Mouse (Mus musculus) Patski (cell line): ENCODE measurements around the gene Slc25a33. TPM values are rescaled to one million over a fixed set of nuclear protein-coding genes. Genes with fewer than 3 reads are reported as not detected.
A peak's percentile ranks its signal among the peaks of the same experiment; 100 is the strongest.
"Not testable (repeated sequence)": the region's sequence is repeated elsewhere in the genome, so short reads cannot be mapped to it uniquely, and the experiment has no call there.

Experiments used
- ATAC-seq: fragments of 100-300 bp; one replicate; pipeline ENCODE4 v1.8.0; 2021
- CTCF ChIA-PET: fragments of 350-600 bp; sonication (Branson Sonifier 250); formaldehyde crosslinking; loops from one replicate; lab custom pipeline; 2022; ENCODE audit warnings: inconsistent platforms; lab: Charles Lee
- POLR2A ChIA-PET: fragments of 350-600 bp; sonication (Branson Sonifier 250); formaldehyde crosslinking; loops from one replicate; lab custom pipeline; 2022; ENCODE audit warnings: antibody characterized with exemption, inconsistent platforms; lab: Charles Lee
- DNase-seq: peaks from one replicate; pipeline ENCODE4 v3.0.0-alpha.2; 2011; ENCODE audit warnings: low read depth, low spot score
- H3K27me3 ChIP-seq: fragments of 371-371 bp; one replicate; pipeline ENCODE4 v1.5.1; 2021
- CTCF ChIP-seq: fragments of 100-300 bp; IDR thresholded peaks from one replicate; pipeline ENCODE4 v1.5.1; 2021
- in situ Hi-C: fragments of 300-500 bp; cut with MboI; formaldehyde crosslinking; loops from 3 replicates; pipeline ENCODE4 v1.11.1; 2018; ENCODE audit warnings: low pct_unique_long_range_greater_than_20kb, mixed read lengths
- polyA plus RNA-seq: library from polyadenylated mRNA; unstranded; gene quantifications from one replicate; pipeline ENCODE4 v1.2.3, GENCODE M21; 2021

Slc25a33 gene
- polyA plus RNA-seq = 23.3 TPM

DNA sequence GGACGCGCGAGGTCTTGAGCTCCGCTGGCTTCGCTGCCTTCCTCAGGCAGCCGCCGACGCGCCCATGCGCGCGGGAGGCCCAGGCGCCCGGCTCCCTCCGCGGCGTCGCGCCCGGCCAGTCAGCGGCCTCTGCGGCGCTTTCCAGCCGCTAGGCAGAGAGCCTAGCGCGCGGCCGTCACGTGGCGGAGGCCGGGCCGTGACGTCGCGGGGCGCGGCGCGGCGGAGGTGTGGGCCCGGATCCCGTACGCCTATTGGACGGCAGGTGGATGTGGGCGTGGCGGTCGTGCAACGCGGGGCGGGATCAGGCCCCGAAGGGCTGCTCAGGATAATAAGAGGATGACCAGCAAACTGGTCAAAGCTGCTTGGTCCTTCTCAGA lies at the start of gene Slc25a33:
TSS of gene Slc25a33 (minus strand) at position 184 of the 377 bp plus-strand sequence.
- in situ Hi-C loops = no loop called here
- CTCF ChIA-PET = interaction anchor here (1.1 kb wide), 1 partner anchor 33 kb away, joined by 3 read pairs; no protein-coding TSS in a partner anchor
- no peak for TF ChIP-seq CTCF
- DNase-seq (peak; percentile 59), ATAC-seq (peak; percentile 87)
- no peaks in the 10 kb centered on the region for H3K27me3 ChIP-seq
- POLR2A ChIA-PET = no interaction called here

DNA sequence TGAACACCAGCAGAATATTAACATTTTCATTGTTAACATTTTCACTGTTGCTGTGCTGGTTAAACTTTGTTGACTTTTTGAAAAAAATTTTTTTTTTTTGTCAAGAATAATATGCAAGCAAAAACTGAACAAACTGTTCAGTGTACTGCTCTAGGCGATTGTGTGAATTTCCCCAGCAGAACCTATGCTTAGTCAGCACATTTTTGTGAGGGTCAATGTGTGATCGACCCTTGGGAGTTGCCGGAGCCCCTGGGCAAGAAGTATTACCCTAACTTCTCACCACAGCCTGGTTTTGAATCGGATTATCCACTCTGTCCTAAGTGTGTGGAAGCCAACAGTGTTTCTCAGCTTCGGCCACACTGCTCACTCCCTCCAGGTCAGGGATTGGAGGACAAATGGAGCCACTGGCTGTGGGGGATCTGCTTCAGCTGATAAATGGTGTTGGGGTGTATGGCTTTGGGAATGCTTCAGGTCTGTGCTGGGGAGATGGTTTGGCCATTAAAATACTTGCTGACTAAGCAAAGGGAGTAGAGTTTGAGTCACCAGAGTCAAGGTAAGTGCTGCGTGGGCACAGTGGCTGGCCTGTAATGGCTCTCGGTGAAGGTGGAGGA lies 48.6 kb upstream of the Slc25a33 start:
- ChIA-PET POLR2A (interaction anchor here (0.6 kb wide), 1 partner anchor 769 kb away, joined by 3 read pairs; no protein-coding TSS in a partner anchor), CTCF (interaction anchor here (0.7 kb wide), 1 partner anchor 135 kb away, joined by 3 read pairs; no protein-coding TSS in a partner anchor)
- H3K27me3 ChIP-seq = no peaks in the 10 kb centered on the region
- DNase-seq (no peak), ATAC-seq (no peak)
- in situ Hi-C loops = no loop called here
- no peak for TF ChIP-seq CTCF

DNA sequence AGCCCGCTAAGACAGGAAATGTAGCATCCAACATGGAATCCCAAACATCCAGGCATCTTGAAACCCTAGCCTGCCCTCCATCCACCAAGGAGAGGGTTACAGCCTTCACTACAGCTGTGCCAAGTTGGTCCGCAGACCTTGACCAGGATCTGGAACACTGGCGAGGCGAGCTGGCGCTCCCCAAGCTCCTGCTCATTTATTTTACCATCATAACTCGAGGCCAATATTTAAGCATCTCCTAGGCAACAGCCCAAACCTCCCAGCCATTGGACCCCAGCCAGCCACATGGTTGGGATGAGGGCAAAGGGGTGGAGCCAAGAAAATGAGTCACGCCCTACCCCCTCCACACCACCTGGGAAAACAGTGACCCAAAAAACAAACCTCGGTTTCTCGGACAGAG lies 48.0 kb upstream of the Slc25a33 start:
- ChIA-PET POLR2A (interaction anchor here (0.6 kb wide), 1 partner anchor 770 kb away, joined by 3 read pairs; no protein-coding TSS in a partner anchor), CTCF (interaction anchor here (0.7 kb wide), 1 partner anchor 136 kb away, joined by 3 read pairs; no protein-coding TSS in a partner anchor)
- DNase-seq = peak; percentile 95
- H3K27me3 ChIP-seq = no peaks in the 10 kb centered on the region
- no peak for TF ChIP-seq CTCF
- in situ Hi-C loops = no loop called here
- ATAC-seq = peak; percentile 49

DNA sequence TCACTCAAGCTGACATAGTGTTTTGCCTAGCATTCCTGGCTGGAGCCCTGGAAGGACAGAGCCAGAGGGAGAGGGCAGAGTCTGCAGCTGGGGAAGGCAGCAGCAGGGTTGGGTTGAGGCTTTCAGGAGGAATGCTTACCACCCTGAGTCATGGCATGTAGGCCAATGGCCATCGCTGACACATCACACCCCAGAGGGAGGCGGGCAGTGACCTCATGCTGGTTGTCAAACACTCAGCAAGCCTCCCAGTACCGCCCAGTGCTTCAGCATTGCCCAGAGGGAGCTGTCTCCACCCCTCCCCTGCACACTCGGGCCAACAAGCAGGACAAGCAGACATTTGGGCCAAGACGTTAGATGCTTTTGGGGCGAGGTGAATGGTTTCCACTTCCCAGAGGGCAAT lies 46.5 kb upstream of the Slc25a33 start:
- DNase-seq = peak; percentile 93
- H3K27me3 ChIP-seq = no peaks in the 10 kb centered on the region
- no peak for TF ChIP-seq CTCF
- in situ Hi-C loops = no loop called here
- ATAC-seq = peak; percentile 95
- ChIA-PET POLR2A (interaction anchor here (0.6 to 1.0 kb wide), 2 partner anchors 134 to 743 kb away, joined by 3 read pairs; partner anchors contain the start of gene Spsb1), CTCF (interaction anchor here (0.7 to 2.1 kb wide), 4 partner anchors 14 to 158 kb away, joined by 3 to 7 read pairs (median 4); no protein-coding TSS in a partner anchor)

DNA sequence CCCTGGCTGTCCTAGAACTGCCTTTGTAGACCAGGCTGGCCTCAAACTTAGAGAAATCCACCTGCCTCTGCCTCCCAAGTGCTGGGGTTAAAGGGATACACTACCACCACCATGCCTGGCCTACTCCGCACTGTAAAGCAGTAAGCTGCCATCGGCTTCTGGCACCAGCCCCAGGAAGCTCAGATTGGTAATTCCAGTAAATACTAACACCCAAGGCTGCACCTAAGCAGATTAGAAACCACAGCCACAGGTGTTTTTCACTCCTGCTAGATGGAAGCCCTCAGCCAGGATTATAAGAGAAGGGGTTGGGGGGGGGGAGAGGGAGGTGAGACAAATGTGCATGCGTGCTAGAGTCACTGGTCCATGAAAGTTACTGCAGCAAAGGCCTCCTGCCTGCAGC lies 45.1 kb upstream of the Slc25a33 start:
- in situ Hi-C loops = no loop called here
- CTCF ChIA-PET = interaction anchor here (1.0 to 2.1 kb wide), 4 partner anchors 9 to 159 kb away, joined by 3 to 7 read pairs (median 4); no protein-coding TSS in a partner anchor
- DNase-seq = no peak
- no peak for ATAC-seq
- H3K27me3 ChIP-seq = no peaks in the 10 kb centered on the region
- no peak for TF ChIP-seq CTCF
- POLR2A ChIA-PET = interaction anchor here (0.7 kb wide), 1 partner anchor 21 kb away, joined by 3 read pairs; no protein-coding TSS in a partner anchor

DNA sequence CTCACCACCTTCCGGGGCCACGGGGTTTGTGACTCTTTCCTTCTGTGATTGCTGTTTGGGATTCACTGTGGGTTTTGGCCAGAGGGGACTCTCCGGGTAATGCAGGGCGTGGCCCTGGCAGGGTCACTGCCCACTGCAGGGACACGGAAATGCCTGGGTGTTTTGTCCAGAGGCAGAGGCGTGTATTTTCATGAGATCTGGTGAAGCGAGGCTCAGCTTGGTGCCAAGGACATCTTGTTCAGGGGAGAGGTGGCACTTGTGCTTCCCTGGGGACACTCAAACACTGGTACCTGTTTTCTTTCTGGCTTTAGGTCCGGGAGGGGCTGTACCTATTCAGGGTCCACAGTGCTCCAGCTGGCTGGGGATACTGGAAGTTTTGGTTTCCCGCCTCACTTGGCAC lies 42.5 kb upstream of the Slc25a33 start:
- no peak for TF ChIP-seq CTCF
- in situ Hi-C loops = no loop called here

DNA sequence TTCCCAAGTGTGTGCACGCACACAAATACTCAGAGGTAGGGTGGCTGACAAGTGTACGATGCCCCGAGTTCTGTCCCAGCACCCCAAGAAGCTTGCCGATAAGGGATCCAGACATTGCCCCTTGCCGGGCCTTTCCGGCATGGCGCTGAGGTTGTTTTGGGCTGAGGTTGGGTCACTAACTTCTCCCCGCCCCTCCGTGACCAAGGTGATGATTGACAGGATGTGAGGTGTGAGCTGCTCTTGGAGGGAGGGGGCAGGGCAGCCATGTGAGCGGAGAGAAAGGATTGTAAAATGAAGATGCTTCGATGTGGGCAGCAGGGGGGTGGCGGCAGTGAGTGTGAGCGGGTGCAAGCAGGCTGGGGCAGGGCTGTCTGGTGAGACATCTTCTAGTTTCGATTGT lies 41.5 kb upstream of the Slc25a33 start:
- ChIA-PET CTCF (no interaction called here), POLR2A (no interaction called here)
- in situ Hi-C loops = no loop called here
- DNase-seq (no peak), ATAC-seq (no peak)
- TF ChIP-seq CTCF = no peak
- H3K27me3 ChIP-seq = no peaks in the 10 kb centered on the region

More for the DNA sequence above, 42.5 kb upstream of the Slc25a33 start:
- DNase-seq (no peak), ATAC-seq (no peak)
- no peaks in the 10 kb centered on the region for H3K27me3 ChIP-seq
- ChIA-PET CTCF (no interaction called here), POLR2A (interaction anchor here (1.1 kb wide), 1 partner anchor 134 kb away, joined by 3 read pairs; no protein-coding TSS in a partner anchor)

DNA sequence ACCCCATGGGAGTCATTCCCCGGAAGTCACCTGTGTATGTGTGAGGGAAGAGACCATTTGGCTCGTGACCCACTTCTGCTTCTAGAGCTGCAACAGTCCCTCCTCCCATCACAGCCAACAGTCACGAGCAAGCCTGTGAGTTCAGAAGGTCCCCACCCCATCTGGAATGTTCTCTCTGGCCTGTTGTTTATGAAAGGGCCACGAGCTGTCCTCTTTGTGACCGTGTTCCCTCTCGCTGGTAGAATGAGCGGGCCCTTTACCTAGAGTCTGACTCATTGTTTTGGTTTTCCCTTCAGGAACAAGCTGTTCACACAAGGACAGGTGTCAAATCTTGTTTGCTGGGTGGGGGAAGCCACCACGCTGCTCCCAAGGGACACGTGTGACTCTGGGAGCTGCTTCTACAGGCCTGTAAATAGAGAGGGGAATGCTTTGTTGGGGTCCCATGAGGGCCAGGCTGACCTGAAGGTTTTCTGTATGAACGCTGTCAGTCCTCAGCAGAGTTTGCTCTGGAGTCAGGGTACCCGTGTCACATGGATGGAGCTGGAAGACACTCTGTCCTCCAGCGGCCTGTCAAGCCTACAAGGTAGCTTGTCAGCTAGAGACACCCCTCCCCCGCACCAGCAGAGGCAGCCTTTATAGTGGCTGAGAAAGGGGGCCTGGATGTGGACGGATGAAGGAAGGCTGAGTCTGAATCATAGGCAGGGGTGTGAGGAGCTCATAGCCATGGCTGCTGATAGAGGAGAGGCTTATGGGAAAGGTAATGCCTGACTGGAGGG lies 39.5 kb upstream of the Slc25a33 start:
- POLR2A ChIA-PET = no interaction called here

DNA sequence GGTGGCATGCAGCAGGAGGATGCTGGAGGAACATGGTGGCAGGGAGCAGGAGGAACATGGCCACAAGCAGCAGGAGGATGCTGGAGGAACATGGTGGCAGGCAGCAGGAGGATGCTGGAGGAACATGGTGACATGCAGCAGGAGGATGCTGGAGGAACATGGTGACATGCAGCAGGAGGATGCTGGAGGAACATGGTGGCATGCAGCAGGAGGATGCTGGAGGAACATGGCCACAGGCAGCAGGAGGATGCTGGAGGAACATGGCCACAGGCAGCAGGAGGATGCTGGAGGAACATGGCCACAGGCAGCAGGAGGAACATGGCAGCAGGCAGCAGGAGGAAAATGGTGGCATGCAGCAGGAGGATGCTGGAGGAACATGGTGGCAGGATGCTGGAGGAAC lies 36.3 kb upstream of the Slc25a33 start:
- POLR2A ChIA-PET, H3K27me3 ChIP-seq, ATAC-seq, DNase-seq, CTCF ChIA-PET, in situ Hi-C loops: not testable (repeated sequence)

More for the DNA sequence above, 39.5 kb upstream of the Slc25a33 start:
- TF ChIP-seq CTCF = no peak
- in situ Hi-C loops = no loop called here
- CTCF ChIA-PET = no interaction called here
- no peak for DNase-seq
- H3K27me3 ChIP-seq = no peaks in the 10 kb centered on the region
- ATAC-seq = no peak

DNA sequence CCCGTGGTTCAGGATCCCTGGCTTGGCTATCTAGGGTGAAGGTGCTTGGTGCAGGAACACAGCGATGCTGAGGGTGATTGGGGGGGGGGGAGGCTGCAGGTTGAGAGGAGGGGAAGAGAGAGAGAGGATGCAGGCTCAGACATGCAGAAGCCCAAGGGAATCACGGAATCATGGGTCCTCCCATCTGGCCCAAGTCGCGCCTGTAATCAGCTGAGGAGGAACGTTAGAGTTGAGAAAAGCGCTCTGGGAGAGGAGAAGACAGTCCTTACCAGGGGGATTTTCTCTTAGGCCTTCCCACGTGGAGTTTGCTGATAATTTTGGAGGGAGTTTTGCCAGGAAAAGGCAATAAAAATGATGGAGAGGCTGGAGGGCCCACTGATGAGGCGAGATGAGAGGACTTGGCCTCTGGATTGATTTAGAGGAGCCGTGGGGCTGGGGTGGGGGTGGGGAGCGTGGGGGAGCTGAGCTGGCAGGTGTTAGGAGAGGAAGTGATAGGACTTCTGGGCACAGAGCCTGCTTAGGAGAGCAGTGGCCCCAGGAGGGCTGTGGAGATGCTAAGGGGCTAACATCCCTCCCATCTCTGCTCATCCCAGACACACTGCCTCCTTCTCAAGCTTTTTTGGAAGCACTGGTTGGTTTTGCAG lies 34.6 kb upstream of the Slc25a33 start:
- H3K27me3 ChIP-seq = no peaks in the 10 kb centered on the region
- ChIA-PET POLR2A (no interaction called here), CTCF (interaction anchor here (5.6 kb wide), 1 partner anchor 148 kb away, joined by 33 read pairs; the partner anchor contains the start of gene Spsb1)
- in situ Hi-C loops = no loop called here
- DNase-seq (no peak), ATAC-seq (no peak)
- no peak for TF ChIP-seq CTCF
